Mouse (Mus musculus) C2C12 (cell line): ENCODE results near the gene Hsd17b11.
A peak's percentile ranks its signal among the peaks of the same experiment; 100 is the strongest.

Experiments
- CTCF ChIP-seq: IDR thresholded peaks from one replicate; pipeline ENCODE4 v1.5.1; 2011; ENCODE audit not compliant: control insufficient read depth, insufficient read depth, insufficient read length
- MAX ChIP-seq: IDR thresholded peaks from one replicate; pipeline ENCODE4 v1.6.1; 2011; ENCODE audit warnings: mild to moderate bottlenecking, control low read depth

GRCm38 (mm10) chr5:104056295-104056694 lies 34.6 kb upstream of the Hsd17b11 start:
- TF ChIP-seq CTCF (no peak), MAX (peak; percentile 74)
